Mouse (Mus musculus) intestine, embryonic 15.5 days (tissue): Measurements from ENCODE around the gene Rabif. TPM values are rescaled to one million over a fixed set of nuclear protein-coding genes. Genes with fewer than 3 reads are reported as not detected.
"Not testable (repeated sequence)": the region's sequence is repeated elsewhere in the genome, so short reads cannot be mapped to it uniquely, and the experiment has no call there.

Source experiments
- ATAC-seq: fragments of 200-750 bp; cut with Nextera tagmentation; 2 replicates; pipeline ENCODE4 v1.8.0; 2017; ENCODE audit warnings: moderate TSS enrichment, moderate library complexity
- H3K27ac ChIP-seq: fragments of 300-500 bp; sonication (generic); 2 replicates; pipeline ENCODE4 v1.5.1; 2015; ENCODE audit warnings: mild to moderate bottlenecking, inconsistent platforms
- H3K27me3 ChIP-seq: fragments of 300-500 bp; sonication (generic); replicated peaks from 2 replicates; pipeline ENCODE4 v1.6.1; 2015; ENCODE audit warnings: inconsistent platforms
- H3K36me3 ChIP-seq: fragments of 300-500 bp; sonication (generic); 2 replicates; pipeline ENCODE4 v1.6.1; 2015; ENCODE audit warnings: inconsistent platforms
- H3K4me1 ChIP-seq: fragments of 300-500 bp; sonication (generic); replicated peaks from 2 replicates; pipeline ENCODE4 v1.6.1; 2015; ENCODE audit warnings: inconsistent platforms
- H3K4me2 ChIP-seq: fragments of 300-500 bp; sonication (generic); replicated peaks from 2 replicates; pipeline ENCODE4 v1.6.1; 2015; ENCODE audit warnings: mild to moderate bottlenecking, inconsistent platforms
- H3K4me3 ChIP-seq: fragments of 300-500 bp; sonication (generic); replicated peaks from 2 replicates; pipeline ENCODE4 v1.5.1; 2015; ENCODE audit warnings: inconsistent platforms
- H3K9ac ChIP-seq: fragments of 300-500 bp; sonication (generic); 2 replicates; pipeline ENCODE4 v1.6.1; 2015; ENCODE audit warnings: inconsistent platforms
- H3K9me3 ChIP-seq: fragments of 300-500 bp; sonication (generic); 2 replicates; pipeline ENCODE4 v1.6.1; 2016; ENCODE audit warnings: inconsistent platforms
- WGBS: fragments of 180-500 bp; shearing (Covaris S2); methylation state at CpG from one replicate; pipeline ENCODE4 v1.1.7; 2015; 5-methylcytosine and 5-hydroxymethylcytosine counted together
- polyA plus RNA-seq: library from polyadenylated mRNA; unstranded; fragments of >200 nt; fragmentation: Nextera tagmentation; extraction: Ambion mirVana; gene quantifications from 2 replicates; pipeline ENCODE4 v1.2.1, GENCODE M21; 2015

The Rabif gene
- polyA plus RNA-seq, 1 experiment from 2014 or later, result 38.7 TPM

- H3K4me1 ChIP-seq, result peaks cover 12% of the 10 kb centered on the region; the same call in 1 of the 2 replicates
- H3K27me3 ChIP-seq, result no peaks in the 10 kb centered on the region
- 0 out of 2 replicates have a peak overlapping the region, but pooled peaks have one; percentile 56 for H3K9ac ChIP-seq
- H3K27ac ChIP-seq, result no peak overlapping the region
- WGBS, result 45% methylated on average over 16 of the region's 16 CpGs
- H3K36me3 ChIP-seq, result no peaks in the 10 kb centered on the region
- no peak for ATAC-seq
- H3K9me3 ChIP-seq, result no peaks in the 10 kb centered on the region
- H3K4me3 ChIP-seq, result peak overlapping the region; percentile 43
- peak overlapping the region; percentile 92 for H3K4me2 ChIP-seq
Measured at GRCm38 (mm10) chr1:134513876-134514590, 19.6 kb downstream of the Rabif start.

GRCm38 (mm10) chr1:134515891-134516290 lies 21.4 kb downstream of the Rabif start:
- Histone ChIP-seq H3K4me2 (no peak overlapping the region), H3K9ac (no peak overlapping the region), H3K4me3 (no peak overlapping the region), H3K27ac (peak overlapping the region; percentile 23; the same call in 1 of the 2 replicates), H3K36me3 (no peaks in the 10 kb centered on the region), H3K27me3 (no peaks in the 10 kb centered on the region), H3K4me1 (peaks cover 12% of the 10 kb centered on the region; the same call in 1 of the 2 replicates), H3K9me3 (no peaks in the 10 kb centered on the region)
- WGBS, result 82% methylated on average over 2 of the region's 2 CpGs
- ATAC-seq, result no peak

- WGBS, result 22% methylated on average over 4 of the region's 4 CpGs
- Histone ChIP-seq H3K4me3 (no peak overlapping the region), H3K4me1 (peaks cover 12% of the 10 kb centered on the region; the same call in 1 of the 2 replicates), H3K27ac (peak overlapping the region; percentile 23; the same call in 1 of the 2 replicates), H3K36me3 (no peaks in the 10 kb centered on the region), H3K9me3 (no peaks in the 10 kb centered on the region), H3K27me3 (no peaks in the 10 kb centered on the region), H3K4me2 (0 out of 2 replicates have a peak overlapping the region, but pooled peaks have one; percentile 0), H3K9ac (no peak overlapping the region)
- ATAC-seq, result 0 out of 2 replicates have a peak, but pooled peaks have one; percentile 14
Measured at GRCm38 (mm10) chr1:134516491-134517198, 22.2 kb downstream of the Rabif start.

- 95% methylated on average over 14 of the region's 14 CpGs for WGBS
- not testable (repeated sequence) for H3K9me3 ChIP-seq, H3K27ac ChIP-seq, H3K9ac ChIP-seq, ATAC-seq, H3K36me3 ChIP-seq, H3K4me2 ChIP-seq, H3K27me3 ChIP-seq, H3K4me3 ChIP-seq
- peaks cover 12% of the 10 kb centered on the region; the same call in 1 of the 2 replicates for H3K4me1 ChIP-seq
Measured at GRCm38 (mm10) chr1:134517841-134518240, 23.4 kb downstream of the Rabif start.

GRCm38 (mm10) chr1:134518677-134519076 lies 24.2 kb downstream of the Rabif start:
- H3K27ac ChIP-seq, result no peak overlapping the region

GRCm38 (mm10) chr1:134519201-134519600 lies 24.8 kb downstream of the Rabif start:
- H3K4me1 ChIP-seq, H3K4me3 ChIP-seq, H3K4me2 ChIP-seq, ATAC-seq, H3K27ac ChIP-seq, H3K9ac ChIP-seq, H3K9me3 ChIP-seq, H3K27me3 ChIP-seq, H3K36me3 ChIP-seq: not testable (repeated sequence)
- 93% methylated on average over 5 of the region's 5 CpGs for WGBS

More at GRCm38 (mm10) chr1:134518677-134519076, 24.2 kb downstream of the Rabif start:
- Histone ChIP-seq H3K36me3 (no peaks in the 10 kb centered on the region), H3K4me2 (no peak overlapping the region), H3K27me3 (no peaks in the 10 kb centered on the region), H3K9ac (no peak overlapping the region), H3K9me3 (no peaks in the 10 kb centered on the region), H3K4me1 (0 out of 2 replicates have a peak, but pooled peaks cover 6% of the 10 kb centered on the region), H3K4me3 (no peak overlapping the region)
- 8% methylated on average over 7 of the region's 7 CpGs for WGBS
- peak; percentile 76 for ATAC-seq

GRCm38 (mm10) chr1:134520001-134520721 lies 25.7 kb downstream of the Rabif start:
- Histone ChIP-seq H3K4me2 (no peak overlapping the region), H3K9me3 (no peaks in the 10 kb centered on the region), H3K27ac (no peak overlapping the region), H3K4me3 (no peak overlapping the region), H3K9ac (no peak overlapping the region), H3K36me3 (no peaks in the 10 kb centered on the region), H3K27me3 (no peaks in the 10 kb centered on the region), H3K4me1 (0 out of 2 replicates have a peak, but pooled peaks cover 5% of the 10 kb centered on the region)
- no peak for ATAC-seq
- 70% methylated on average over 8 of the region's 8 CpGs for WGBS

GRCm38 (mm10) chr1:134521163-134521562 lies 26.7 kb downstream of the Rabif start:
- peak; percentile 22; the same call in 1 of the 2 replicates for ATAC-seq
- Histone ChIP-seq H3K4me3 (no peak overlapping the region), H3K9me3 (no peaks in the 10 kb centered on the region), H3K9ac (no peak overlapping the region), H3K36me3 (no peaks in the 10 kb centered on the region), H3K4me2 (no peak overlapping the region), H3K27ac (0 out of 2 replicates have a peak overlapping the region, but pooled peaks have one; percentile 52), H3K4me1 (0 out of 2 replicates have a peak, but pooled peaks cover 5% of the 10 kb centered on the region), H3K27me3 (no peaks in the 10 kb centered on the region)
- WGBS, result 62% methylated on average over 7 of the region's 7 CpGs

- 37% methylated on average over 2 of the region's 2 CpGs for WGBS
- no peaks in the 10 kb centered on the region for H3K27me3 ChIP-seq
- no peak for ATAC-seq
- H3K36me3 ChIP-seq, result no peaks in the 10 kb centered on the region
- H3K4me1 ChIP-seq, result 0 out of 2 replicates have a peak, but pooled peaks cover 2% of the 10 kb centered on the region
- no peak overlapping the region for H3K9ac ChIP-seq
- no peak overlapping the region for H3K27ac ChIP-seq
- no peak overlapping the region for H3K4me2 ChIP-seq
- H3K9me3 ChIP-seq, result no peaks in the 10 kb centered on the region
- no peak overlapping the region for H3K4me3 ChIP-seq
Measured at GRCm38 (mm10) chr1:134522325-134522724, 27.9 kb downstream of the Rabif start.

- H3K27me3 ChIP-seq, result no peaks in the 10 kb centered on the region
- H3K9me3 ChIP-seq, result no peaks in the 10 kb centered on the region
- WGBS, result 83% methylated on average over 5 of the region's 5 CpGs
- H3K36me3 ChIP-seq, result no peaks in the 10 kb centered on the region
- no peak overlapping the region for H3K4me2 ChIP-seq
- no peak overlapping the region for H3K4me3 ChIP-seq
- H3K4me1 ChIP-seq, result 0 out of 2 replicates have a peak, but pooled peaks cover 2% of the 10 kb centered on the region
- no peak for ATAC-seq
- no peak overlapping the region for H3K27ac ChIP-seq
- no peak overlapping the region for H3K9ac ChIP-seq
Measured at GRCm38 (mm10) chr1:134524424-134524823, 30.0 kb downstream of the Rabif start.

- 91% methylated on average over 1 of the region's 1 CpGs for WGBS
- H3K4me1 ChIP-seq, result 0 out of 2 replicates have a peak, but pooled peaks cover 2% of the 10 kb centered on the region
- ATAC-seq, result no peak
- H3K27me3 ChIP-seq, result no peaks in the 10 kb centered on the region
- no peak overlapping the region for H3K27ac ChIP-seq
- H3K4me3 ChIP-seq, result no peak overlapping the region
- no peak overlapping the region for H3K9ac ChIP-seq
- no peaks in the 10 kb centered on the region for H3K36me3 ChIP-seq
- no peaks in the 10 kb centered on the region for H3K9me3 ChIP-seq
- no peak overlapping the region for H3K4me2 ChIP-seq
Measured at GRCm38 (mm10) chr1:134525015-134525414, 30.6 kb downstream of the Rabif start.

- H3K4me3 ChIP-seq, result no peak overlapping the region
- H3K27me3 ChIP-seq, result no peaks in the 10 kb centered on the region
- H3K36me3 ChIP-seq, result no peaks in the 10 kb centered on the region
- 0 out of 2 replicates have a peak, but pooled peaks cover 2% of the 10 kb centered on the region for H3K4me1 ChIP-seq
- WGBS, result 25% methylated on average over 6 of the region's 6 CpGs
- peak; percentile 88 for ATAC-seq
- H3K9me3 ChIP-seq, result no peaks in the 10 kb centered on the region
- H3K9ac ChIP-seq, result no peak overlapping the region
- peak overlapping the region; percentile 20; the same call in 1 of the 2 replicates for H3K27ac ChIP-seq
- H3K4me2 ChIP-seq, result no peak overlapping the region
Measured at GRCm38 (mm10) chr1:134526752-134527151, 32.3 kb downstream of the Rabif start.
